Mouse (Mus musculus): ENCODE measurements at regions not wholly inside any gene's neighbourhood (a gene's known extent, or its start where the extent isn't known, plus 50 kb on each side); places are given as distances from the start of the nearest gene placed in this dataset.

- DNase-seq (ENCODE audit: low spot score in 2 of 2): no peak
Measured at GRCm38 (mm10) chr3:38697349-38697748, 189.4 kb upstream of the Fat4 start.

- DNase-seq (ENCODE audit: low spot score in 2 of 2): no peak
Measured at GRCm38 (mm10) chr3:38695836-38696235, 190.9 kb upstream of the Fat4 start.

- no peak for DNase-seq (ENCODE audit: low spot score in 2 of 2)
Measured at GRCm38 (mm10) chr3:38692768-38693167, 194.0 kb upstream of the Fat4 start.

- DNase-seq (ENCODE audit: low spot score in 2 of 2): no peak
Measured at GRCm38 (mm10) chr3:38684247-38684991, 199.8 kb upstream of the Ankrd50 start.

- DNase-seq (ENCODE audit: low spot score in 2 of 2): no peak
Measured at GRCm38 (mm10) chr3:38663670-38664494, 179.2 kb upstream of the Ankrd50 start.

GRCm38 (mm10) chr3:38663023-38663422 lies 178.4 kb upstream of the Ankrd50 start:
- no peak for DNase-seq (ENCODE audit: low spot score in 2 of 2)

GRCm38 (mm10) chr3:38656790-38657189 lies 172.1 kb upstream of the Ankrd50 start:
- no peak for DNase-seq (ENCODE audit: low spot score in 2 of 2)

GRCm38 (mm10) chr3:38653928-38654327 lies 169.3 kb upstream of the Ankrd50 start:
- DNase-seq (ENCODE audit: low spot score in 2 of 2): no peak

GRCm38 (mm10) chr3:38652985-38653685 lies 168.5 kb upstream of the Ankrd50 start:
- no peak for DNase-seq (ENCODE audit: low spot score in 2 of 2)

- no peak for DNase-seq (ENCODE audit: low spot score in 2 of 2)
Measured at GRCm38 (mm10) chr3:38650176-38650575, 165.5 kb upstream of the Ankrd50 start.

GRCm38 (mm10) chr3:38648633-38649032 lies 164.0 kb upstream of the Ankrd50 start:
- DNase-seq (ENCODE audit: low spot score in 2 of 2): no peak

- no peak for DNase-seq (ENCODE audit: low spot score in 2 of 2)
Measured at GRCm38 (mm10) chr3:38647737-38648330, 163.2 kb upstream of the Ankrd50 start.

- DNase-seq (ENCODE audit: low spot score in 2 of 2): no peak
Measured at GRCm38 (mm10) chr3:38641733-38642132, 157.1 kb upstream of the Ankrd50 start.

GRCm38 (mm10) chr3:38636806-38637205 lies 152.2 kb upstream of the Ankrd50 start:
- no peak for DNase-seq (ENCODE audit: low spot score in 2 of 2)

GRCm38 (mm10) chr3:38633347-38633746 lies 148.7 kb upstream of the Ankrd50 start:
- no peak for DNase-seq (ENCODE audit: low spot score in 2 of 2)

GRCm38 (mm10) chr3:38625575-38626184 lies 141.0 kb upstream of the Ankrd50 start:
- no peak for DNase-seq (ENCODE audit: low spot score in 2 of 2)

GRCm38 (mm10) chr3:38617989-38618388 lies 133.3 kb upstream of the Ankrd50 start:
- peak in 1 of 2 experiments; percentile 21 for DNase-seq (ENCODE audit: low spot score in 2 of 2)

- no peak for DNase-seq (ENCODE audit: low spot score in 2 of 2)
Measured at GRCm38 (mm10) chr3:38617217-38617616, 132.6 kb upstream of the Ankrd50 start.

- no peak for DNase-seq (ENCODE audit: low spot score in 2 of 2)
Measured at GRCm38 (mm10) chr3:38613706-38614105, 129.1 kb upstream of the Ankrd50 start.

GRCm38 (mm10) chr3:38591531-38591930 lies 106.9 kb upstream of the Ankrd50 start:
- no peak for DNase-seq (ENCODE audit: low spot score in 2 of 2)

GRCm38 (mm10) chr3:38588966-38589365 lies 104.3 kb upstream of the Ankrd50 start:
- DNase-seq (ENCODE audit: low spot score in 2 of 2): no peak

Measured in right cerebral cortex, postnatal 36 days (tissue).